Comparison of ENCODE assay signal across 8 mouse cellular contexts in the genomic region with DNA sequence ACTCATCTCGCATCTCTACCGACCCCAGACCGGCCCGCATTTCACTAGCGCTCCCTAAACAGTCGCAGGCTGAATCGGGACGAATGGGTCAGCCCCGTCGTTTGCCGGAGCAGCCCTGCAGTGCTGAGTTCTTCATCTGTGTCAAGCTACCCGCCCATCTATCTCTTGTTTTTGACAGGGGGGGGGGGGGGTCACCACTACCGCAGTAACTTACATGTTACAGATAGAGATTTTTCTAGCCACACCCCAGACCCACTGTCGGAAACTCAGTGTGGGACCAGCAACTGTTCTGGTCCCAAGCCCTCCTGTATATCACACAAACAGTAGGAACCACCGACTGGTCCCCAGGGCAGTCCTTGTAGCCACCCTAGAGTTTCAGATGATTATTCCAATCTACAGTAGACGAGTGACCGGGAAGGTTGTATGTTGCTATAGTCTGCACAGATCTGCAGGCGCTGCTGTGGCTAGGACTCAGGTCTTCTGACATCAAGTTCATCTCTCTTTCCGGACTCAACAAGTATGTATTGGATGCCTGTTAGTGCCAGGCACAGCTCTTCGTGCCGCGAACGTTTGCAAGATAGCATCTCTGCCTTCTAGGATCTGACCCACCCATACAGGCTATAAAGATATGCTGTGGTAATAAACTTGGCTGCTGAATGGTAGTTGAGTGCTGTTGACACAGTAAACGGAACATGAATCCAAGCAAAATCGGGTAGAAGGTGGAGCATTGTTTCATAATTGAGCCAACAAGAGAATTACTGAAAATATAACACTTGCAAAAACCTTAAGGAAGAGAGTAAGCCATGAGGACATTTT. TPM values are rescaled to one million over a fixed set of nuclear protein-coding genes. Genes with fewer than 3 reads are reported as not detected.
DNase-seq lines count a peak whose midpoint lies in the region; ATAC-seq lines count a peak whose summit lies in the region.

No protein-coding gene starts in this region.

- peak overlapping the region; percentile 90 for H3K9ac ChIP-seq in kidney, embryonic 16.5 days (replicated peaks; ENCODE audit: low read length)
- H3K9ac ChIP-seq in hindbrain, embryonic 15.5 days: peak overlapping the region; percentile 80
- H3K9ac ChIP-seq in midbrain, embryonic 13.5 days (replicated peaks): peak overlapping the region; percentile 88

- peaks cover 6% of the 10 kb centered on the region for H3K4me1 ChIP-seq in kidney, embryonic 16.5 days (ENCODE audit: insufficient read depth, low read length)
- peaks cover 17% of the 10 kb centered on the region for H3K4me1 ChIP-seq in embryonic facial prominence, embryonic 10.5 days
- peaks cover 18% of the 10 kb centered on the region for H3K4me1 ChIP-seq in hindbrain, embryonic 15.5 days (replicated peaks)
- peaks cover 7% of the 10 kb centered on the region for H3K4me1 ChIP-seq in midbrain, embryonic 13.5 days (replicated peaks)

- ATAC-seq in kidney, embryonic 16.5 days (ENCODE audit: low FRiP score, low TSS enrichment): peak; percentile 40
- peak; percentile 51; the same call in 1 of the 2 replicates for ATAC-seq in hindbrain, embryonic 15.5 days (ENCODE audit: low FRiP score, low read depth)
- no peak; the same call in 1 of the 2 replicates for ATAC-seq in midbrain, embryonic 13.5 days
- ATAC-seq in activated CD4-positive, CD25-positive, alpha-beta regulatory T cell, adult 4 months: no peak

- peak overlapping the region; percentile 80 for H3K4me3 ChIP-seq in kidney, embryonic 16.5 days (ENCODE audit: low read length)
- peak overlapping the region; percentile 82 for H3K4me3 ChIP-seq in embryonic facial prominence, embryonic 10.5 days
- peak overlapping the region; percentile 85 for H3K4me3 ChIP-seq in hindbrain, embryonic 15.5 days
- H3K4me3 ChIP-seq in midbrain, embryonic 13.5 days (replicated peaks): peak overlapping the region; percentile 76

- H3K27me3 ChIP-seq in kidney, embryonic 16.5 days (ENCODE audit: insufficient read depth, low read length): no peaks in the 10 kb centered on the region
- peaks cover 34% of the 10 kb centered on the region for H3K27me3 ChIP-seq in embryonic facial prominence, embryonic 10.5 days (replicated peaks; ENCODE audit: low read depth, poor library complexity, severe bottlenecking)
- H3K27me3 ChIP-seq in hindbrain, embryonic 15.5 days: no peaks in the 10 kb centered on the region
- peaks cover 3% of the 10 kb centered on the region; the same call in 1 of the 2 replicates for H3K27me3 ChIP-seq in midbrain, embryonic 13.5 days

- WGBS in kidney, embryonic 16.5 days: 30% methylated on average over 25 of the region's 25 CpGs
- WGBS in embryonic facial prominence, embryonic 10.5 days: 37% methylated on average over 25 of the region's 25 CpGs
- 36% methylated on average over 25 of the region's 25 CpGs for WGBS in hindbrain, embryonic 15.5 days
- WGBS in midbrain, embryonic 13.5 days: 39% methylated on average over 25 of the region's 25 CpGs

- H3K36me3 ChIP-seq in kidney, embryonic 16.5 days (ENCODE audit: insufficient read depth, low read length): no peaks in the 10 kb centered on the region
- no peaks in the 10 kb centered on the region for H3K36me3 ChIP-seq in embryonic facial prominence, embryonic 10.5 days (replicated peaks)
- no peaks in the 10 kb centered on the region for H3K36me3 ChIP-seq in hindbrain, embryonic 15.5 days
- no peaks in the 10 kb centered on the region for H3K36me3 ChIP-seq in midbrain, embryonic 13.5 days

- DNase-seq in kidney, postnatal 10 days: no peak
- no peak for DNase-seq in embryonic facial prominence, embryonic 10.5 days (ENCODE audit: low spot score)
- DNase-seq in right cerebral cortex, postnatal 36 days (ENCODE audit: low spot score in 2 of 2): no peak
- no peak for DNase-seq in left cerebral cortex, adult 9 months (ENCODE audit: low spot score in 2 of 2)

- H3K9me3 ChIP-seq in kidney, embryonic 16.5 days (ENCODE audit: low read length): no peaks in the 10 kb centered on the region
- peaks cover 3% of the 10 kb centered on the region; the same call in 1 of the 2 replicates for H3K9me3 ChIP-seq in embryonic facial prominence, embryonic 10.5 days
- H3K9me3 ChIP-seq in hindbrain, embryonic 15.5 days: no peaks in the 10 kb centered on the region
- H3K9me3 ChIP-seq in midbrain, embryonic 13.5 days: no peaks in the 10 kb centered on the region

- H3K4me2 ChIP-seq in kidney, embryonic 16.5 days (replicated peaks; ENCODE audit: low read depth, low read length): peak overlapping the region; percentile 81
- peak overlapping the region; percentile 70 for H3K4me2 ChIP-seq in hindbrain, embryonic 15.5 days
- peak overlapping the region; percentile 74 for H3K4me2 ChIP-seq in midbrain, embryonic 13.5 days (replicated peaks)

- peak overlapping the region; percentile 65; the same call in 1 of the 2 replicates for H3K27ac ChIP-seq in kidney, embryonic 16.5 days (ENCODE audit: low read length)
- peak overlapping the region; percentile 88 for H3K27ac ChIP-seq in embryonic facial prominence, embryonic 10.5 days (replicated peaks)
- peak overlapping the region; percentile 90 for H3K27ac ChIP-seq in hindbrain, embryonic 15.5 days (replicated peaks)
- H3K27ac ChIP-seq in midbrain, embryonic 13.5 days: peak overlapping the region; percentile 79; the same call in 1 of the 2 replicates

RNA-seq across cellular contexts. Expression of a gene that starts 0.5 kb away (rescaled TPM):
- polyA plus RNA-seq in kidney, embryonic 16.5 days (2015; fragmentation: Nextera tagmentation; extraction: Ambion mirVana): 6.3 and 7.1 TPM in 2 replicates
- polyA plus RNA-seq in embryonic facial prominence, embryonic 10.5 days (2016; fragmentation: Nextera tagmentation; extraction: Ambion mirVana): 4.3 and 4.8 TPM in 2 replicates
- 3.7 and 5.1 TPM in 2 replicates for polyA plus RNA-seq in hindbrain, embryonic 15.5 days (2015; fragmentation: Nextera tagmentation; extraction: Ambion mirVana)
- 3.9 and 4.4 TPM in 2 replicates for polyA plus RNA-seq in midbrain, embryonic 13.5 days (2015; fragmentation: Nextera tagmentation; extraction: Ambion mirVana)
- not detected for polyA plus RNA-seq in activated CD4-positive, CD25-positive, alpha-beta regulatory T cell, adult 4 months (2017; shearing (Covaris generic))

RNA-seq across cellular contexts. Expression of a gene that starts 34.0 kb away (rescaled TPM):
- 10.1 and 10.7 TPM in 2 replicates for polyA plus RNA-seq in kidney, embryonic 16.5 days (2015; fragmentation: Nextera tagmentation; extraction: Ambion mirVana)
- polyA plus RNA-seq in embryonic facial prominence, embryonic 10.5 days (2016; fragmentation: Nextera tagmentation; extraction: Ambion mirVana): 3.1 and 3.4 TPM in 2 replicates
- 1.0 and 1.5 TPM in 2 replicates for polyA plus RNA-seq in hindbrain, embryonic 15.5 days (2015; fragmentation: Nextera tagmentation; extraction: Ambion mirVana)
- 2.7 and 5.6 TPM in 2 replicates for polyA plus RNA-seq in midbrain, embryonic 13.5 days (2015; fragmentation: Nextera tagmentation; extraction: Ambion mirVana)
- 1 to 10 TPM; 4.4 to 8.1 TPM for polyA plus RNA-seq in activated CD4-positive, CD25-positive, alpha-beta regulatory T cell, adult 4 months (2017; shearing (Covaris generic))

Comparison
In these comparisons a context has a peak if more than half of its experiments do, and no peak if none do; other contexts are left out.
1. ATAC-seq: peak in kidney, embryonic 16.5 days (single experiment) and hindbrain, embryonic 15.5 days (single experiment); none in midbrain, embryonic 13.5 days (single experiment) and activated CD4-positive, CD25-positive, alpha-beta regulatory T cell, adult 4 months (single experiment).
2. Peak in every context shown above with its lines, with median percentiles within 50 percentile points of each other: H3K27ac ChIP-seq, H3K4me2 ChIP-seq, H3K4me3 ChIP-seq and H3K9ac ChIP-seq.